Mouse (Mus musculus) v-Abl transformed pro-B cells (cell line): Measurements from ENCODE around the gene Gm8926.
"Not testable (repeated sequence)": the region's sequence is repeated elsewhere in the genome, so short reads cannot be mapped to it uniquely, and the experiment has no call there.

ENCODE experiments used
- in situ Hi-C, 2 experiments: fragments of 400-800 bp; cut with MboI; formaldehyde crosslinking; loops; one replicate each; pipeline ENCODE4 v1.15.1; 2025; ENCODE audit not compliant: unreplicated experiment in 2 of 2

Gm8926 gene

GRCm38 (mm10) chr5:11770248-11770647, at the start of gene Gm8926:
Gene Gm8926 (plus strand): TSS chr5:11770548.
- in situ Hi-C loops, result not testable (repeated sequence)
